ENCODE assay signal across 14 mouse cellular contexts in the genomic region with DNA sequence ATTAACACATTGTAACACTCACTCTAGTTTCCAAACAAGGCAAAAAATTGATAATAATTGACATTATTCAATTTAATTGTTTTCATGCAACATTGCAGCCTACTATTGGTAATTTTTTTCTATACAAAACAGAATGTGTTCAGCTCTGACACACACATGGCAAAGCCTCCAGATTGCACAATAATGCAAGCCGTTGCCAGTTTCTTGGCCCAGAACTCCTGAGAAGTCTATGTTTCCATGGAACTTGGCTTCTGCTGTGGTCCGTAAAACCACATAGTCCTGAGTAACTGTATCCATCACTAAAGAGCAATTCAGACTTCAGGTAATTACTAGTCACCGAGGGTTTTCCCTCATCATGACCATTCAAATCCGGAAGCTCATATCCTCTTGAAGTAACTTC.
DNase-seq lines count a peak whose midpoint lies in the region; ATAC-seq and TF ChIP-seq lines count a peak whose summit lies in the region.
"Had no signal": no experiment of that assay in that cellular context is flagged by ENCODE, and none has a peak within 500 bp of the region (broad histone marks: within the 10 kb centered on the region; RNA-seq: fewer than 3 reads in every experiment).

No protein-coding gene starts in this region.

- no peaks in the 10 kb centered on the region for H3K4me1 ChIP-seq in heart, adult 2 months (ENCODE audit: control insufficient read depth, insufficient read depth, low read length)
- no peaks in the 10 kb centered on the region for H3K4me1 ChIP-seq in heart, embryonic 11.5 days (ENCODE audit: control insufficient read depth, insufficient read depth, low read length)
- no peaks in the 10 kb centered on the region for H3K4me1 ChIP-seq in hindbrain, embryonic 16.5 days (ENCODE audit: control insufficient read depth, insufficient read depth, low read depth, low read length)
- H3K4me1 ChIP-seq: forebrain, embryonic 10.5 days; hindbrain, embryonic 13.5 days had no signal

- H3K27ac ChIP-seq in heart, adult 2 months: no peak overlapping the region
- no peak overlapping the region for H3K27ac ChIP-seq in heart, embryonic 11.5 days (ENCODE audit: low read depth, low read length)
- H3K27ac ChIP-seq in hindbrain, embryonic 16.5 days (ENCODE audit: low read depth, low read length): no peak overlapping the region
- H3K27ac ChIP-seq: forebrain, embryonic 10.5 days; hindbrain, embryonic 13.5 days; left cerebral cortex, adult 2 months had no signal

- no peak overlapping the region for H3K9ac ChIP-seq in heart, adult 2 months (ENCODE audit: low read depth, low read length)
- no peak overlapping the region for H3K9ac ChIP-seq in heart, embryonic 11.5 days (ENCODE audit: low read depth, low read length)
- H3K9ac ChIP-seq in hindbrain, embryonic 16.5 days (ENCODE audit: low read depth, low read length): no peak overlapping the region
- H3K9ac ChIP-seq: hindbrain, embryonic 13.5 days had no signal

- H3K4me2 ChIP-seq in heart, embryonic 11.5 days: no peak overlapping the region
- H3K4me2 ChIP-seq in hindbrain, embryonic 16.5 days (ENCODE audit: low read length): no peak overlapping the region
- H3K4me2 ChIP-seq: hindbrain, embryonic 13.5 days; liver, embryonic 11.5 days had no signal

- TF ChIP-seq CTCF in heart, adult 2 months (IDR thresholded peaks at IDR 0.05): no peak

- 83% methylated on average over 4 of the region's 4 CpGs for WGBS in heart, adult 2 months
- WGBS in heart, embryonic 11.5 days (ENCODE audit: insufficient replicate concordance): 85% methylated on average over 4 of the region's 4 CpGs
- WGBS in hindbrain, embryonic 16.5 days: 87% methylated on average over 4 of the region's 4 CpGs

- no peak for TF ChIP-seq POLR2A in heart, adult 2 months (IDR thresholded peaks at IDR 0.05; ENCODE audit: insufficient read depth, low read depth, low read length)

- TF ChIP-seq EP300 in heart, adult 2 months (IDR thresholded peaks at IDR 0.05; ENCODE audit: insufficient read depth, low read depth, low read length): no peak

- ATAC-seq in heart, embryonic 11.5 days (replicated peaks; ENCODE audit: insufficient number of reproducible peaks, low FRiP score, low TSS enrichment): no peak
- ATAC-seq in erythroblast, adult 5-6 weeks (replicated peaks; ENCODE audit: low FRiP score, poor library complexity, severe bottlenecking): no peak
- no peak for ATAC-seq in hindbrain, embryonic 16.5 days

- H3K27me3 ChIP-seq in heart, adult 2 months (ENCODE audit: control insufficient read depth, insufficient read depth, low read length): no peaks in the 10 kb centered on the region
- no peaks in the 10 kb centered on the region for H3K27me3 ChIP-seq in heart, embryonic 11.5 days (ENCODE audit: control insufficient read depth, insufficient read depth, low read length)
- H3K27me3 ChIP-seq in hindbrain, embryonic 16.5 days (replicated peaks; ENCODE audit: control insufficient read depth, insufficient read depth, low read length): no peaks in the 10 kb centered on the region
- H3K27me3 ChIP-seq: hindbrain, embryonic 13.5 days had no signal

- H3K36me3 ChIP-seq in heart, adult 2 months (ENCODE audit: control insufficient read depth, insufficient read depth, low read length): no peaks in the 10 kb centered on the region
- H3K36me3 ChIP-seq in heart, embryonic 11.5 days (ENCODE audit: control insufficient read depth, insufficient read depth, low read length): no peaks in the 10 kb centered on the region
- no peaks in the 10 kb centered on the region for H3K36me3 ChIP-seq in hindbrain, embryonic 16.5 days (ENCODE audit: control insufficient read depth, insufficient read depth, low read length)
- H3K36me3 ChIP-seq: forebrain, embryonic 10.5 days; hindbrain, embryonic 13.5 days had no signal

- H3K9me3 ChIP-seq in heart, embryonic 11.5 days (replicated peaks; ENCODE audit: control insufficient read depth, low read length): no peaks in the 10 kb centered on the region
- H3K9me3 ChIP-seq in hindbrain, embryonic 16.5 days (ENCODE audit: control insufficient read depth, low read length): no peaks in the 10 kb centered on the region
- H3K9me3 ChIP-seq: forebrain, embryonic 10.5 days; hindbrain, embryonic 13.5 days had no signal

- no peaks in the 10 kb centered on the region for H3K79me2 ChIP-seq in heart, adult 2 months (replicated peaks; ENCODE audit: control insufficient read depth, insufficient read depth, low read length)

- peak; percentile 44 to 46 for DNase-seq in heart, adult 2 months
- DNase-seq in 3134 (ENCODE audit: extremely low read depth, insufficient read length, low spot score) (peak; percentile 26), NIH3T3 (ENCODE audit: low read depth) (peak; percentile 94)
- DNase-seq in lung, adult 18-20 months: peak; percentile 40 to 48
- no peak for DNase-seq in spleen, postnatal 36 days (ENCODE audit: low spot score in 2 of 2)
- DNase-seq: kidney, adult 8-10 months; right cerebral cortex, postnatal 4 days had no signal

- intact Hi-C loops in heart, adult 2 months (cut with DNase I): no loop called here

- H3K4me3 ChIP-seq in heart, adult 2 months: no peak overlapping the region
- no peak overlapping the region for H3K4me3 ChIP-seq in heart, embryonic 11.5 days (ENCODE audit: low read depth, low read length)
- no peak overlapping the region for H3K4me3 ChIP-seq in hindbrain, embryonic 16.5 days (ENCODE audit: low read length)
- H3K4me3 ChIP-seq: forebrain, embryonic 10.5 days; hindbrain, embryonic 13.5 days; left cerebral cortex, adult 2 months had no signal

Comparison
In these comparisons a context has a peak if more than half of its experiments do, and no peak if none do; other contexts are left out.
1. DNase-seq: peak in heart, adult 2 months (2 of 2), 3134 (single experiment), NIH3T3 (single experiment) and lung, adult 18-20 months (2 of 2); none in spleen, postnatal 36 days (0 of 2).